Mouse (Mus musculus) testis, postnatal 10 days (tissue): ENCODE results near the gene Prf1.

ENCODE experiments used
- DNase-seq: peaks from one replicate; pipeline ENCODE4 v3.0.0; 2021; ENCODE audit warnings: low spot score

Gene Prf1

GRCm38 (mm10) chr10:61297477-61297876, at the start of gene Prf1:
Gene Prf1, plus strand, starts transcription at chr10:61297833.
- DNase-seq = no peak

- no peak for DNase-seq
Observed at GRCm38 (mm10) chr10:61248596-61249114, 49.0 kb upstream of the Prf1 start.

- no peak for DNase-seq
Observed at GRCm38 (mm10) chr10:61249951-61250350, 47.7 kb upstream of the Prf1 start.

- no peak for DNase-seq
Observed at GRCm38 (mm10) chr10:61254761-61255160, 42.9 kb upstream of the Prf1 start.

- DNase-seq = no peak
Observed at GRCm38 (mm10) chr10:61255190-61255589, 42.4 kb upstream of the Prf1 start.

- no peak for DNase-seq
Observed at GRCm38 (mm10) chr10:61256665-61257064, 41.0 kb upstream of the Prf1 start.

- no peak for DNase-seq
Observed at GRCm38 (mm10) chr10:61258131-61258530, 39.5 kb upstream of the Prf1 start.

GRCm38 (mm10) chr10:61261229-61262156, 36.1 kb upstream of the Prf1 start:
- no peak for DNase-seq

GRCm38 (mm10) chr10:61263606-61264005, 34.0 kb upstream of the Prf1 start:
- DNase-seq = no peak

GRCm38 (mm10) chr10:61267378-61267777, 30.3 kb upstream of the Prf1 start:
- no peak for DNase-seq

- no peak for DNase-seq
Observed at GRCm38 (mm10) chr10:61272089-61272626, 25.5 kb upstream of the Prf1 start.

- no peak for DNase-seq
Observed at GRCm38 (mm10) chr10:61272631-61273030, 25.0 kb upstream of the Prf1 start.

GRCm38 (mm10) chr10:61273081-61273843, 24.4 kb upstream of the Prf1 start, which contains the start of gene Adamts14:
Gene Adamts14, minus strand, starts transcription at chr10:61273438.
- peak; percentile 66 for DNase-seq

- DNase-seq = no peak
Observed at GRCm38 (mm10) chr10:61273844-61274215, 23.8 kb upstream of the Prf1 start.

GRCm38 (mm10) chr10:61274532-61274931, 23.1 kb upstream of the Prf1 start:
- DNase-seq = no peak

GRCm38 (mm10) chr10:61275669-61276110, 21.9 kb upstream of the Prf1 start:
- no peak for DNase-seq

GRCm38 (mm10) chr10:61277051-61277450, 20.6 kb upstream of the Prf1 start:
- DNase-seq = no peak

GRCm38 (mm10) chr10:61277918-61278674, 19.5 kb upstream of the Prf1 start:
- DNase-seq = no peak

- DNase-seq = no peak
Observed at GRCm38 (mm10) chr10:61281115-61281514, 16.5 kb upstream of the Prf1 start.

- DNase-seq = no peak
Observed at GRCm38 (mm10) chr10:61284309-61284708, 13.3 kb upstream of the Prf1 start.

GRCm38 (mm10) chr10:61285271-61285670, 12.4 kb upstream of the Prf1 start:
- DNase-seq = no peak

GRCm38 (mm10) chr10:61286246-61286645, 11.4 kb upstream of the Prf1 start:
- no peak for DNase-seq
